Mouse (Mus musculus): ENCODE data around the gene Srpk1. TPM values are rescaled to one million over a fixed set of nuclear protein-coding genes. Genes with fewer than 3 reads are reported as not detected.

Gene Srpk1
- polyA plus RNA-seq, 1 experiment from 2014 or later, result 79.2 TPM

DNA sequence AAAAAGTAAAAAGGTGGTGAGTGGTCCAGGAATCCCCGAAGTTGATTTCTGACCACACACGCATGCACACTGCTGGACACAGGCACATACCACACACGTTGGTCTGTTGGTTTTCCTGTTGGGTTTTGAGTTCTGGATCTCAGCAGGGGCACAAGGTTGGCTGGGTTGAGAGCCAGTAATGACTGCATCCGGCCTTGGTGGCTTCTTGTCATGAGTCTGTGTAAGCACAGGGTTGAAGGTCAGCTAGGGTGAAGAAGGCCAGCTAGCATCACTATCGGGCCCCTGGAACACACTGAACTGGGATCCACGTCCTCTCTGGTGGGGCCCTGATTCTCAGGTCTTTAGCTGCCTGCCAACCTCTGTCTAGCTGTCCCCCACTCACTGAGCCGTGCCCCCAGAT is 50.0 kb downstream of the Srpk1 start:
- H3K36me3 ChIP-seq (ENCODE audit: insufficient read depth, low read length), result no peaks in the 10 kb centered on the region
- H3K4me2 ChIP-seq (ENCODE audit: low read length), result no peak overlapping the region
- H3K4me3 ChIP-seq (replicated peaks; ENCODE audit: low read depth, low read length), result no peak overlapping the region
- WGBS, result 82% methylated on average over 7 of the region's 7 CpGs
- no peaks in the 10 kb centered on the region for H3K9me3 ChIP-seq (replicated peaks; ENCODE audit: low read length)
- ATAC-seq (replicated peaks; ENCODE audit: low FRiP score, low read depth) (no peak), DNase-seq (ENCODE audit: low spot score) (no peak)
- TF ChIP-seq CTCF (IDR thresholded peaks at IDR 0.05; ENCODE audit: low read depth), result no peak
- H3K4me1 ChIP-seq (replicated peaks; ENCODE audit: insufficient read depth, low read length), result 0 out of 2 replicates have a peak, but pooled peaks cover 3% of the 10 kb centered on the region
- H3K27ac ChIP-seq, result no peak overlapping the region
- no peak overlapping the region for H3K9ac ChIP-seq (ENCODE audit: low read depth, low read length)
- H3K27me3 ChIP-seq (ENCODE audit: insufficient read depth, low read length), result no peaks in the 10 kb centered on the region

DNA sequence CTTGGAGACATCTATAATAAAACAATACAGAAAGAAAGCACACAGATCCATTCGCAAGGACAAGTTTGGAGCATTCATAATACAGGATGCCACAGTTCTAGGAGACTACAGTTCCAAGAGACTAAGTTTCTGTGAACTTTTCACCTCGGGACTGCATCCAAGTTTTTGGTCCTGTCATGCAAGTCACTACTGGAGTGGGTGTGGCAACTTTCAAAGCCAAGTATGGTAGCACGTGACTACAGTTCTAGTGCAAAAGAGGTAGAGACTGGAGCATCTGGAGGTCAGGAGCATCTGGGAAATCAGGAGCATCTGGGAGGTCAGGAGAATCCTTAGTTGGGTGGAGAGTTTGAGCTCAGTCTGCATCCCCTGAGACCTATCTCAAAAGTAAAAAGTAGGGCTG is 50.6 kb downstream of the Srpk1 start:
- no peak for DNase-seq (ENCODE audit: low spot score)
- Histone ChIP-seq H3K9ac (ENCODE audit: low read depth, low read length) (no peak overlapping the region), H3K27ac (no peak overlapping the region), H3K4me3 (replicated peaks; ENCODE audit: low read depth, low read length) (no peak overlapping the region), H3K27me3 (ENCODE audit: insufficient read depth, low read length) (no peaks in the 10 kb centered on the region), H3K4me2 (ENCODE audit: low read length) (no peak overlapping the region), H3K9me3 (replicated peaks; ENCODE audit: low read length) (no peaks in the 10 kb centered on the region), H3K4me1 (replicated peaks; ENCODE audit: insufficient read depth, low read length) (0 out of 2 replicates have a peak, but pooled peaks cover 3% of the 10 kb centered on the region), H3K36me3 (ENCODE audit: insufficient read depth, low read length) (no peaks in the 10 kb centered on the region)
- 79% methylated on average over 3 of the region's 3 CpGs for WGBS
- no peak for ATAC-seq (replicated peaks; ENCODE audit: low FRiP score, low read depth)
- TF ChIP-seq CTCF (IDR thresholded peaks at IDR 0.05; ENCODE audit: low read depth), result no peak

DNA sequence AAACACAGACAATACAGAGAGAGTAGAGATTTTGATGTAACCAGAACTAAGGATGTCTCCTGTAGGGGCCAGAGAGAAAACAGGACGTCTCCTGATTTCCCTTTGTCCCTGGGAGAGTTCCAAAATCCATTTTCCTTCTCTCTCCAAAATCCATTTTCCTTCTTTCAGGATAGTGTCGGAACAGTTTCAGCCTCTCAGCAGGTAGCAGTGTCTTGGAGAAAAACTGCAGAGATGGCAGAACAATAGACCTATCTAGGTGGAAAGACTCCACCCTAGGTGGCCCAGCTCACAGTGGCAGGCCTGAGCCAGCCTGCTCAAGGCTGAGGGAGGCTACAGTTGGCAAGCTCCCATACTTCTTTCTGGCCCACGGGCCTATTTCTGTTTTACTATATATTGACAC is 55.0 kb downstream of the Srpk1 start:
- H3K9me3 ChIP-seq (replicated peaks; ENCODE audit: low read length), result no peaks in the 10 kb centered on the region
- no peak for DNase-seq (ENCODE audit: low spot score)
- no peak for TF ChIP-seq CTCF (IDR thresholded peaks at IDR 0.05; ENCODE audit: low read depth)
- no peak overlapping the region for H3K9ac ChIP-seq (ENCODE audit: low read depth, low read length)
- no peaks in the 10 kb centered on the region for H3K4me1 ChIP-seq (replicated peaks; ENCODE audit: insufficient read depth, low read length)
- no peaks in the 10 kb centered on the region for H3K36me3 ChIP-seq (ENCODE audit: insufficient read depth, low read length)
- H3K27me3 ChIP-seq (ENCODE audit: insufficient read depth, low read length), result no peaks in the 10 kb centered on the region
- no peak for ATAC-seq (replicated peaks; ENCODE audit: low FRiP score, low read depth)
- H3K27ac ChIP-seq, result no peak overlapping the region
- H3K4me3 ChIP-seq (replicated peaks; ENCODE audit: low read depth, low read length), result no peak overlapping the region
- 54% methylated on average over 3 of the region's 3 CpGs for WGBS
- H3K4me2 ChIP-seq (ENCODE audit: low read length), result no peak overlapping the region

DNA sequence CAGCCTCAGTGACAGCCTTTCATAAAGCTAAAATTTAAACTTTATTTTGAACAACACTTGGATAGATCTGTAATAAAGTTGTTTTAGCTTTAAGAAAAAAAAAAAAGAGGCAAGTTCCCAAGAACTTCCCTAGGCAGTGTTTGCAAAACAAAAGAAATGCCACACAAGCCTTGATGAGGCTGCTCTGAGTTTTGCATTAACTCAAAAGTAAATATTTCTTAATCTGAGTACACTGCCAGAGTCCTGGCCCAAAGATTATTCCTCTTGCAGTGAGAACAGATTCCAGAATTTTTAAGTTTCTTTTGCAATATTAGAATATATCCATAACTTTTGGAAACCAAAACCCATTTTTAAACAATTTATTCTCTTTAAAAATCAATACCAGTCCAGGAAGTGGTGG is 57.3 kb downstream of the Srpk1 start:
- no peak for DNase-seq (ENCODE audit: low spot score)
- Histone ChIP-seq H3K9me3 (replicated peaks; ENCODE audit: low read length) (no peaks in the 10 kb centered on the region), H3K4me2 (ENCODE audit: low read length) (no peak overlapping the region), H3K27ac (no peak overlapping the region), H3K9ac (ENCODE audit: low read depth, low read length) (no peak overlapping the region), H3K4me1 (replicated peaks; ENCODE audit: insufficient read depth, low read length) (no peaks in the 10 kb centered on the region), H3K36me3 (ENCODE audit: insufficient read depth, low read length) (no peaks in the 10 kb centered on the region), H3K4me3 (replicated peaks; ENCODE audit: low read depth, low read length) (no peak overlapping the region), H3K27me3 (ENCODE audit: insufficient read depth, low read length) (no peaks in the 10 kb centered on the region)
- no peak for TF ChIP-seq CTCF (IDR thresholded peaks at IDR 0.05; ENCODE audit: low read depth)
- ATAC-seq (replicated peaks; ENCODE audit: low FRiP score, low read depth), result no peak

DNA sequence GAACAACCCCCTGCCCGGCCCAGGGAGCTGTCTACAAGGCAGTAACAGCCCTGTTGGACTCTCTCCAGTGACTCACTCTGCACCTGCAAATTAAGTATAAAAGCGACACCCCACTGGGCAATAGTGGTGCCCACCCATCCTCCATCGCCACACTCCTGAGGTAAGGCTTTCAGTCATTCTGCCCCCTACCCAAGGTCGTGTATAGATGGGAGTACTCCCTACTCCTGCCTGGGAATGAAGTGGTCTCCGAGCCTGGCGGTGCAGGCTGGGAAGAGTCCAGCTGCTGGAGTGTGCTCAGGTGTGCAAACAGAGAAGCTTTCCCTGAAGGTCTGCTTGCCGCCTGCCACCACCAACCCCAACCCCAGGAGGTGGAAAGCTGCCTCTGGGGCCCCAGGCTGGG is 60.9 kb downstream of the Srpk1 start:
- Histone ChIP-seq H3K4me1 (replicated peaks; ENCODE audit: insufficient read depth, low read length) (no peaks in the 10 kb centered on the region), H3K9ac (ENCODE audit: low read depth, low read length) (no peak overlapping the region), H3K27me3 (ENCODE audit: insufficient read depth, low read length) (no peaks in the 10 kb centered on the region), H3K9me3 (replicated peaks; ENCODE audit: low read length) (no peaks in the 10 kb centered on the region), H3K4me3 (replicated peaks; ENCODE audit: low read depth, low read length) (no peak overlapping the region), H3K36me3 (ENCODE audit: insufficient read depth, low read length) (no peaks in the 10 kb centered on the region), H3K4me2 (ENCODE audit: low read length) (no peak overlapping the region), H3K27ac (no peak overlapping the region)
- DNase-seq (ENCODE audit: low spot score) (no peak), ATAC-seq (replicated peaks; ENCODE audit: low FRiP score, low read depth) (no peak)
- TF ChIP-seq CTCF (IDR thresholded peaks at IDR 0.05; ENCODE audit: low read depth), result no peak
- WGBS, result 56% methylated on average over 7 of the region's 7 CpGs

DNA sequence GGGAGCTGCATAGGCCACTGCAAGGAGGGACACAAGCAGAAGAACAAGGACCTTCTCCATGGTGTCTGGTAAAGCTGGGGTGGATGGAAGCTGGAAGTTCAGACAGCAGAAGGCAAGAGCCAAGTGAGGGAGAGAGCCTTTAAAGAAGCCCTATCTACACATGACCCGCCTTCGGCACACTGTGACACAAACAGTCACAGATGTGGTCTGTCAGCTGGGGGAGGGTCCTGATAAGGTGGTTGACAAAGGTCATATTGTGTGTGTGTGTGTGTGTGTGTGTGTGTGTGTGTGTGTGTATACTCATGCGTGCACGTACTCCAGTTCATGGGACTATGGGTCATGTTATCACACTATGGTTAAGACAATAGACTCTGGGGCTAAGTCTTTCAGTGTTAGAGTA is 61.9 kb downstream of the Srpk1 start, which contains the start of gene Clps:
Clps (minus strand) TSS at position 169 of the 400 bp plus-strand sequence.
- H3K4me3 ChIP-seq (replicated peaks; ENCODE audit: low read depth, low read length), result no peak within 1 kb of the TSS
- ATAC-seq (replicated peaks; ENCODE audit: low FRiP score, low read depth) (no peak; the same call in 1 of the 2 replicates), DNase-seq (ENCODE audit: low spot score) (no peak)
- H3K9ac ChIP-seq (ENCODE audit: low read depth, low read length), result no peak within 1 kb of the TSS
- no peak within 1 kb of the TSS for H3K27ac ChIP-seq
- H3K36me3 ChIP-seq (ENCODE audit: insufficient read depth, low read length), result no peaks in the 10 kb centered on the region
- no peak within 1 kb of the TSS for H3K4me2 ChIP-seq (ENCODE audit: low read length)
- no peaks in the 10 kb centered on the region for H3K9me3 ChIP-seq (replicated peaks; ENCODE audit: low read length)
- H3K4me1 ChIP-seq (replicated peaks; ENCODE audit: insufficient read depth, low read length), result no peaks in the 10 kb centered on the region
- no peaks in the 10 kb centered on the region for H3K27me3 ChIP-seq (ENCODE audit: insufficient read depth, low read length)
- TF ChIP-seq CTCF (IDR thresholded peaks at IDR 0.05; ENCODE audit: low read depth), result no peak
- WGBS, result 65% methylated on average over 4 of the region's 4 CpGs

DNA sequence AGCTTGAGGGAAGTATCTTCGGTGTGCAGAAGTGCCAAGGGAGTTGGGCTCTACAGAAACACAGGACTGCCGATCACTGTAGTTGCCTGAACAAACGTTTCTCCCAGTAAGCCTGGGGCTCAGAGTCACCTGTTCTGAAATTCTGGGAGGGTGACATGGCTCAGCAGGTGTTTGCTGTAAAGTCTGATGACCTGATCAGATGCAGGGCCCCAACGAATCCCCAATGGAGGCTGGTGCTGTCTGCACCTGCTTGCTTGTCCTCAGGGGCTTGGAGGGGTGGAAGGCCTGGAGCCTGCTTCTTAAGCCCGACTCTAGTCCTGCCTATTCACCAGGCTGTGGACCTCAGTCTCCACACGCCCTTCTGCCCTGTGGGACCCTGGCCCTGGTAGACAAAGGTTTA is 64.7 kb downstream of the Srpk1 start:
- H3K4me1 ChIP-seq (replicated peaks; ENCODE audit: insufficient read depth, low read length), result no peaks in the 10 kb centered on the region
- no peaks in the 10 kb centered on the region for H3K9me3 ChIP-seq (replicated peaks; ENCODE audit: low read length)
- 66% methylated on average over 6 of the region's 6 CpGs for WGBS
- H3K36me3 ChIP-seq (ENCODE audit: insufficient read depth, low read length), result no peaks in the 10 kb centered on the region
- DNase-seq (ENCODE audit: low spot score) (no peak), ATAC-seq (replicated peaks; ENCODE audit: low FRiP score, low read depth) (no peak)
- no peak overlapping the region for H3K27ac ChIP-seq
- no peak overlapping the region for H3K4me3 ChIP-seq (replicated peaks; ENCODE audit: low read depth, low read length)
- H3K9ac ChIP-seq (ENCODE audit: low read depth, low read length), result no peak overlapping the region
- no peaks in the 10 kb centered on the region for H3K27me3 ChIP-seq (ENCODE audit: insufficient read depth, low read length)
- no peak overlapping the region for H3K4me2 ChIP-seq (ENCODE audit: low read length)
- no peak for TF ChIP-seq CTCF (IDR thresholded peaks at IDR 0.05; ENCODE audit: low read depth)

All from kidney, postnatal 0 days (tissue).